Mouse (Mus musculus): Measurements from ENCODE around the gene Reep3.

Gene Reep3

DNA sequence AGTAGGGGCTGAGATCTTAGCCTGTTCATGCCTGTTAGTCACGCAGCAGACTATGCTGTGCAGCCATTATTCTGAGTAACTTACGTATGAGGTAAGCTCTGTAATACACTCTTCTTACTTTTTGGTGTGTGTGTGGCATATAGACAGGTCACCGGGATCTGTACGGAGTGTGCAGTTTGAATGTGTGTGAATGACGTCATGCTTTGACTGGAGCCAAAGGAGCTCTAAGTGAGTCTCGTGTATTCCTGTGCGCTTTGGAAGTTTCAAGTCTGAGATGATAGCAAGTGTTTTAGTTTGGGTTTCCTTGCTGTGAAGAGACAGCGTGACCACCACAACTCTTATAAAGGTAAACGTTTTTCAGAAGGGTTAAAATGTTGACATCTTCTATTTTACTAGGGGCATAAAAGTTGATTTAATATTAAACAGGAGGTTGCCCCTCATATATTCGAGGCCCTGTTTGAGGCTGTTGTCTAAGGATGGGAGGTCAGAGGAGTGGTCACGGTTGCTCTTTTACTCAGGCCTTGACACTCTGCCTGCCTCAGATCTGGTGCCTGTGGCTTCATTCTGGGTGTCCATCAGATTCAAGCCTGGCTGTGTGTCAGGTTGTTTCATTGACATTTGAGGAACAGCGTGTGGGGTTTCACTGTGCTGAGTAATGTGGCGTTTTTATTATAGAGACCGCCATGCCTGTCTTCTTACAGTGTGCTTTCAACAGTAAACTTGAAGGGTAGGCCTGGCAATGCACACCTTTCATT, 14.5 kb upstream of the Reep3 start:
- in situ Hi-C loops (cut with MseI, MboI) = no loop called here

DNA sequence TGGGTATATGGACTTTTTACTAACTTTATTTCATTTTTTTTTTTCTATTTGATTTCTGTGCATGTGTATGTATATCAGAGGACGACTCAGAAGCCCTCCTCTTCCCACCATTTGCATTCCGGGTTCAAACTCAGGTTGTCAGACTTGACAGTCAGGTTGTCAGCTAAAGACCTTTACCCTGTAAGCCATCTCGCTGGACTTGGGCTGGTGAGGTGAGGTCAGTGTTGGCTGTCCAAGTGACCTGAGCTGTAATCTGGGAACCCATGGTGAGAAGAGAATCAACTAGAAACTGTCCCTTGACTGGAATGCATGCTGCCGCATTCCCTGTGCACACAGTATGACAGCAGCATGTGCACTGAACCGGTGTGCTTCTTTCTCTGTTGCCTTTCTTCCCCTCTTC, 12.9 kb upstream of the Reep3 start:
- in situ Hi-C loops (cut with MseI, MboI) = no loop called here

DNA sequence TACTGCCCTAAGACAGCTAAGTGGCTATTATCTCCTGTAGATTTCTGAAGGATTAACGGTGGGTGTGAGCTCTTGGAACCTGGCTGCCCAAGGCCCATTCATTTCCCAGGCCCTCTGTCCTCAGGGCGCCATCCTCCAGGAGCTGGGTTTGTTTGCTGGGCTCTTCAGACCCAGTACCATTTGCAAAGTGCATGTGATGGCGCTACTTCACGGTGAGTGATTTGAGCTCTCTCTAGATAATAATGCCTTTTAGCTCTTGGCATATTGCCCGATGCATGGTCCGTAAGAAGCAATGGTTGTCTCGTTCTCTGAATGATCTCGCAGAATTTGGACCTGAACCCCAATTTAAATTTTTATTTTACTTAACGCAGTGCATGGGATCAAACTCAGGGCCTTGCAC, 11.4 kb upstream of the Reep3 start:
- in situ Hi-C loops (cut with MseI, MboI) = no loop called here

DNA sequence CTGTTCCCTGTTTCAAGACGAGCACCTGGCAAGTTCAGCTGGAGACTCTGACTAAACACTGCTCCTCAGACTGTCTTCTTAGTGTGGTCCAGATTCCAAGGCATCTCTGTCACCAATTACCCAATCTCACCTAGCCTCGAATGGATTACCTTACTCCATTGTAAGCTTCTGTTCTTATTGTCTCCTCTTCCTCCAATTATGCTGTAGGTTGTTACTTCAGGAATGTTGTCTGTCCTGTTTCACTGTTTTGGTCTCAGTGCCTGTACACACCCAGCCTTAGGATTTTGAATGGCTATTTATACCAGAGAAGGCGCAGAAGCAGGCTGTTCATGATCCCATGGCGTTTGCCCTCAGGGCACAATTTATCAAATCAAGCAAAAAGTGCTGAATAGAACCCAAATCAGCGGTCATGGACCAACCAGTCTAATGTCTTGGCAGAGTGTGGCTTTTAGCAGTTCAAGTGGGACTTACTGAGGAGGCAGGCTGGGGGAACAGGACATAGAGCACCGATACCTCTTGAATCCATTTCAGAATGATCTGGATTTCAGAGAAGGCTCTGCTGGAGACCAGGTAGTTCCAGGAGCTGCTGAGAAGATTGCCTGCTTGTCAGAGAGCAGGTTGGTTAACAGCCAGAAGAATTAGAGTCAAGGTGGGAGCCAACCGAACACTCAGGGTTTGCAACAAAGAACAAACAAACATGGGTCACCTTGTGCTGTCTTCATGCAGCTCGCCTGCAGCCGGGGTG, 10.4 kb upstream of the Reep3 start:
- in situ Hi-C loops (cut with MseI, MboI) = no loop called here

DNA sequence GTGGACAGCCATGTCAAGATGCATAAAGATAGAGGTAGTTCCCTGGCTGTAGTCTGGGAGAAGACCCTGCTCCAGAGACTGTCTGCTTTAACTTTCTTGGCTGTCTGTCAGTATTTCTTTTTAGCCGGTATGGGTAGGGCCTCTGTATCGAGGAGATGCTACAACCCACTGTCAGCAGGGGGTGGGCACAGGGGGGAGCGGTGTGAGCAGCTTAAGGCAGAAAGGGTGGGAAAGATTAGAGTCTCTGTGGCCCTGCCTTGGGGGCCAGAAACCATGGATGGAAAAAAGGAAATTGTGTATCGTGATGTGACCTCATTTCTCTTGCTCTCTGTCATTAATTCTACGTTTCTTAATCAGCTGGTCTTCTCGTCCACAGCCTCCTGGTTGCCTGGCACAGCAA, 9.7 kb upstream of the Reep3 start:
- in situ Hi-C loops (cut with MseI, MboI) = no loop called here

DNA sequence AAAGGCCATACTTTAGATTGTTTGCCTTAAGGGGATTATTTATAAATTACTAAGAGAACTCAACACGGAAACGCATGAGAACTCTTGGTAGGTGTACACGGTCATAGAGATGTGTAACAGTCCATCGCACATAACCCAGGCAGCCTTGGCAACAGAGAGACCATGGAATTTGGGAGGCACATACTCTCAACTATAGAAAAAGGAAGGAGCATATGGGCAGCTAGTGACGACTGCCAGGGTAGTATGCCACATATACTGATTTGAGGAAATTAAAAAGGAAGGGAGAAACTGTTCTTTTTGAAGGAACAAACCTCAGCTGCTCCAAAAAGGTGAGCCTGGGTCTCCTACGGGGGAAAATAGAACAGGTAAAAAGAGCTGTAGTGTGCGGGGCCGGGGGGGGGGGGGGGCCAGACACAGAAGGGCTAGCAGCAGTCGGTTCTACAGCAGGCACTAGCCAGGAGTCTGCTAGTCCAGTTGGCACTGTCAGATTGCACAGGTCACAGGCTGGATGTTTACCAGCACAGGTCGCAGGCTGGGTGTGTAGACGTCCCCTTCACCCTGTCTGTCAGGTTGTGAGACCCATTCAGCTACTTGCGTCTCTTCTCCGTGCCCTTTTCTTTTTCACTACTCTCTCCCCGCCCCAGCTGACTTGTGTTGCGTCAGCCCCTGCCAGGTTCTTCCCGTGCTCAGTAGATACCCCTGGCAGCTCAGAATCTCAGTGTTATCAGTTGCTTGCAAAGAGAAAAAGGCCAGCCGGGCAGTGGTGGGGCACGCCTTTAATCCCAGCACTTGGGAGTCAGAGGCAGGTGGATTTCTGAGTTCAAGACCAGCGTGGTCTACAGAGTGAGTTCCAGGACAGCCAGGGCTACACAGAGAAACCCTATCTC, 8.8 kb upstream of the Reep3 start:
- in situ Hi-C loops (cut with MseI, MboI) = no loop called here

DNA sequence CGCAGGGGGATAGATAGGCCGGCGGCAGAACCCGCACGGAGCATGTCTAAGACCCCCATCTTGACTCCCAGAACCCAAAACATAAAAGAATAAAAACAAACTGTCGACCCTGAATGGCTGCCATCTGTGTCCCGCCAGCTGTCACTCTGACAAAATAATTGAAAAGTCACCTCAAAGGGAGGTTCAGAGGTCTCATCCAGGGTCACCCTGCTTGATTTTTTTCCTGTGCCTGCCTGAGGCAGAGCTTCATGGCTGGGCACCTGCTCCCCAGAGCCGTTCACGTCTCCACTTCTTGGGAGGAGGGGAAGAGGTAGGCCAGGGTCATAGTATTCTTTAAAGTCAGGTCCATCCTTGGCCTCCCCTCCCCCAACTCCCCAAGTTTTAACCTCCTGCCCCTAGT, 7.8 kb upstream of the Reep3 start:
- in situ Hi-C loops (cut with MseI, MboI) = no loop called here

DNA sequence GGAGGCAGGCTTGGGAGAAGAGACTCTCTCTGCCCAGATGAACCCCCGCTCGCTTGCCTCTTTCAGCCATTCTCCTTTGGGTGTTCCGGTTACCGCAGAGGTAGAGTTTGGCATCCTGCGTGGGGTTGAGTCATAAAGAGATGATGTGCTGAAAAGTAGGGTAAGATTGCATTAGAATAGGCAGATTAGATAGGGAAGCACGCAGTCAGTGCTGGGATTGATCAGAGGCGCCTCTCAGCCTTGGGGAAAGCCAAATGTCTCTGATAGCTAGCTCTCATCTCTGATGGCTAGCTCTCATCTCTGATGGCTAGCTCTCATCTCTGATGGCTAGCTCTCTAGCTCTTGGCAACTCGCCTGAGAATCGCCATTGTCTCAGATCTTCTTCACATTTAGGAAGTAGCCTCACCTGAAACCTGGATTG, 4.1 kb upstream of the Reep3 start:
- in situ Hi-C loops (cut with MseI, MboI) = no loop called here

DNA sequence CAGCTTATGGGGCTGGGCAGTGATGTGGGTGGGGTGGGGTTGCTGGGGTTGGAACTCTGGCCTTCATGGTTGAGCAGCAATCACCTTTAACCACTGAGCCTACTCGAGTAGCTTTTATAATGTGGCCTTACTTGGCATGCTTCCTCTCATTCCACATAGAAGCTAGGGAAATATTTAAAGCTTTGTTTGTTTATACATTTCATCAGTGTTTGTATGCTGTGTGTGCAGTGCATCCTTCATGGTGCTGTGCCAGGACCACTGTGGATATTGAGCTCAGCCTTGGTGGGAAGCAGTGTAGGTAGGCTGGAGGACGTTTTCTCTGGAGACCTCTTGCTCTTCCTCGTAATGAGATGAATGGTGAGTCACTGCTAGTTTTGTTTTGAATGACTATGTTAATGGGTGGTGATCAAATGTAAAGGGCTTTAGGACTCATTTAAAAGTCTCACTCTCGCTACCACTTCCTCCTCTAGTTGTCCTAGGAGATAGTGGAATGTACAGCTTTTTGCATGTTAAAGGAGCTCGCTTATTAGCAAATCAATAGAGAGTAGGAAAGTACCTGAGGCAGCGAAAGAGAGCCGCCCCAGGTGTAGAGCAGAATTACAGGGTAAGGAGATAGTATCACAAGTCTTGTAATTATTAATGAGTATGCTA, 3.4 kb upstream of the Reep3 start:
- in situ Hi-C loops (cut with MseI, MboI) = no loop called here

DNA sequence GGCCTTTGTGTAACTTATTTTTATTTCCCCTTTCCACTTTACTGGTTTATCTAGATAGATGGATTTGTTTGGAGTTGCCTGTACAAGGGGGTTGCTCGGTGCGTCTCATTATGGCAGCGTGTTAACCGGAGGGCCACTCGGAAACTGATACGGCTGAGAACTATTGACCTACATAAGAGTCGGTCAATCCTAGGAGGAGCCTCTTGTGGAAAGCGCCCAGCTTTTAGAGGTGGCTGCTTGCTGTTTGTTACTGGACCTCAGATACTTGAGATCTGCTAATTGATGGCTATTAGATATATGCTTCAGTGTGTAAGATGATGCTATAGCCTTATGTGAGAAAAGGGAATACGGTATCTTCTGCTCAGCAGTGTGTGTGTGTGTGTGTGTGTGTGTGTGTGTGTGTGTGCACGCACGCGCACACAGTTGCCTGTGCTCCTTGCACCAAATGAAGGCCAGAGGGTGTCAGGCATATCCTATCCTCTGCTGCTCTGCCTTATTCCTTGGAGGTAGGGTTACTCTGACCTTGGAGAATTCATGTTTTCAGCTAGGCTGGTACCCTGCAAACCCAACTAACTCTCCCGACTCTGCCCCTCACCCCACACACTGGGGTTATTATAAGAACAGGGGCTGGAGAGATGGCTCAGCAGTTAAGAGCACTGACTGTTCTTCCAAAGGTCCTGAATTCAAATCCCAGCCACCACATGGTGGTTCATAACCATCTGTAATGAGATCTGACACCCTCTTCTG, 2.6 kb upstream of the Reep3 start:
- in situ Hi-C loops (cut with MseI, MboI) = loop anchor here in 1 of 2 experiments (10.0 kb wide), 1 partner anchor 185 kb away; no protein-coding TSS in a partner anchor

DNA sequence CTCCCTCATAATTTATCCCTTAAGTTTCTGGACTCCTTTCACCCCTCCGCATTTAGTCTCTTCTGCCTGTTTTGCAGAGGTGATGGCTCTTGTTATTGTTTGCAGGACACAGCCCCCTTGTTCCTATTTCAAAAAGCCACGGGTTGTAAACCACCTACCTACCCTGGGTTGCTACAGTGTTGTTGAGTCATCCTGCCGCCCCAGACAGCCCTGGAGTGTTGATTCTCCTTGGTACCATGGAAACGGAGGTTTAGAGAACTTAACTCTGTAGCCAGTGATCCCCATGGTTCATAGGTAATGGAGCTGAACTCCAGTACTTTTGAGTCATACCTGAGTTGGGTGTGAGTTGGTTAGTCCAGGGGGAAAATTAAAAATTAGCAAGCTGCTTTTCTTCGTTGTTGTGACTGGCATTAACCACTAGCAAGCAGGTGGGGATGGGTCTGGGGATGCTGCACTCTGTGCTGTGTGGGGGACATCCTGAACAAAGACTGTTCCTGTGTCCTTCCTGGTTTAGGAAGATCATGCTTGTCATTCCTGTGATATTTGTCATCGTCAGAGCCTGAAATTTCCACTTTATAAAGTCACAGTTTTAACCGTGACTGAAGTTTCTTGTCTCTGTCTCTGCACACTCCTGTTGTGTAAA, 1.8 kb upstream of the Reep3 start:
- in situ Hi-C loops (cut with MseI, MboI) = loop anchor here in 1 of 2 experiments (10.0 kb wide), 1 partner anchor 184 kb away; no protein-coding TSS in a partner anchor

DNA sequence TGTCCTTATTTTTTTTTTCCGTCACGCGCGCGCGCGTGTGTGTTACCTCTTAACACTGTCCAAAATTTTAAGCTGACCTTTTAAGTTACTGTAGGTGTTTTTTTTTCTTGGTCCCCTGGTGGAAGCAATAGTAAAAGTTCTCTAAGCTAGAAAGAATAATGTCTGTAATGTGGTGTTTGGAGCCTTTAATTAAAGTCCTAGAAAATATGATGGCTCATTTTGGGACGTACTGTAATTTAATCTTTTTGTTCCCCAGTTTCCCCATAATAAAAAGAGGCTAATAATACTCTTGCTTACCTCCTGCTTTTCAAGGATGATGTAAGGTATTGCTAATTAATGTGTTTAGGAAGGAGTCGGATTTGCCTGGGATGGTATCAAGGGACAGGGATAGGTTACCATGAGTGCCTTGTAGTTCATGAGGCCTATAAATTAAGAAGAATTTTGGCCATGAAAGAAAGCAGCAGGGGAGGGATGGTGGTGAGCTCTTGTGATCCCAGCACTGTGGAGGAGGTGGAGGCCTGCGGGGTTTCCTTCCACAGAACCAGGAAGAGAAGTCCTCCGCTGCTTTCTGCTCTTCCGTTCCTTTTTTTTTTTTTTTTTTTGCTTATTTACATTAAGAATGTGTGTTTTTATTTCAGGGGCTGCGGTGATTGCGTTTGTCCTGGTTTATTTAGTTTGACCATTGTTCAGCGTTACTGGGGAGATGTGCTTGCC, 849 bp upstream of the Reep3 start:
- in situ Hi-C loops (cut with MseI, MboI) = loop anchor here in 1 of 2 experiments (10.0 kb wide), 1 partner anchor 183 kb away; no protein-coding TSS in a partner anchor

DNA sequence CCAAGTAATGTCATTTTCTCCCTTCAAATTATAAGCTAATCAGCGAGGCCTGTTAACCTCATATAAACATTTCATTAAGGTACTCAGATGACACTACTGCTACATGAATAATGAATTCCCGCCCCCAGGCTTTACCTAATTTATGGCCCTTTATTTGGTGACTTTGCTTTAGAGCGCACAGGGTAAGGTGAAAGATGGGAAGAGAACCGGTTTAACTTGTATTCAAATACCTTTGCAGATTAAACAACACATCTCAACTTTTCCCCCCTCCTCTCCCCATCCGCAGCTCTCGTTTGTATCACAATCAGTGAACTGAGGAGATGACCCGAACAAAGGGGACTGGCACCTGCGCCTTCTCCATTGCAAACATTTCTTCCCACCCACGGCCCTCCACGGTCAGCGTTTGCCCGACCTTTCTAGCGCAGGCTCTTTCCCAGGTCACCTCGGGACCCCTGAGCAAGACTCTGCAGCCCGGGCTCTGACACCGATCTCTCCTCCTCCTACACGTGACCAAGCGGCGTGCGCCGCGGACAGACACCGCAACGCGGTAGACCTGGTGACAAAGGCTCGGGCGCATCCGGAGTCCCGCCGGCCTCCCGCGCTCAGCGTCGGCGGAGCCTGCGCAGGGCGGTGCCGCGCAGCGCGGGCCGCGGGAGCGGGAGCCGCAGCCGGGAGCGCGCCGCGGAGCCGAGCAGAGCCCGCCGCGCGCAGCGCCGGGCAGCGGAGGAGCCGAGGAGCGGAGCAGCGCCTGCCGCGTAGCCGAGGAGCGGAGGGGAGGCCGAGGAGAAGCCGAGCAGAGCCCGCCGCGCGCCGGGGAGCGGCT, 736 bp downstream of the Reep3 start, which contains the start of gene Jmjd1c:
Gene Jmjd1c, plus strand, starts transcription at position 328 of the 823 bp plus-strand sequence.
- in situ Hi-C loops (cut with MseI, MboI) = loop anchor here in 1 of 2 experiments (10.0 kb wide), 1 partner anchor 181 kb away; no protein-coding TSS in a partner anchor

DNA sequence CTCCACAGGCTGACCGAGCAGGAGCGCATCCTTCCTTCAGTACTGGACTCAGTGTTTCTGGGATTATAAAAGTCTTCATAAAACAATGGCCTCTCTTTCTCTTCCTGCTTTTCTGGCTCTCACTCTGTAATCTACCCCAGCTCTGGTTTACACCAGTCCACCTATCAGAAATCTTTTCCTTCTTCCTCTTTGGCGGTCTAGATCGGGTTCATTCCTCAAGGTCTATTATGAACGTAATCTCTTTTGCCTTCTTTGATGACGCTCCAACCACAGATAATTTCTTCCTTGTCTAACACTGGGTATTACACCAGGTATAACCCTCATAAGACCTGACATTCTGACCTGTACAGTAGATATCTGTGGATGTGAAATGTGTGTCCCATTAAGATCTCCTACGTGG, 1.8 kb downstream of the Reep3 start:
- in situ Hi-C loops (cut with MseI, MboI) = loop anchor here in 1 of 2 experiments (10.0 kb wide), 1 partner anchor 180 kb away; no protein-coding TSS in a partner anchor

DNA sequence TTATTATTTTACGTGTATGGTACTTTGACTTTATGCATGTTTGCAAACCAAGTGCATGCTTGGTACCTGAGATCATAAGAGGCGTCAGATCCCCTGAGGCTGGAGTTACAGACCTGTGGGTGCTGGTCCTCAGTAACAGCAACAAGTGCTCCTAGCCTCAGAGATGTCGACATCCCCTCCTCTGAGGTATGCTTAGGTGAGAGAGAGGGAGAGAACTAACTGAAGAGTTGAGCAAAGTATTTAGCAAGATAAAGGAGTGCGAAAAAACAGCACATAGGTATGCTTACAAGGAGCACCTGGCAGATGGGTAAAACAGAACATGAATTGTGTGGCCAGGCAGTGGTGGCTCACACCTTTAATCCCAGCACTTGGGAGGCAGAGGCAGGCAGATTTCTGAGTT, 6.1 kb downstream of the Reep3 start:
- in situ Hi-C loops (cut with MseI, MboI) = loop anchor here in 1 of 2 experiments (10.0 kb wide), 1 partner anchor 176 kb away; no protein-coding TSS in a partner anchor

DNA sequence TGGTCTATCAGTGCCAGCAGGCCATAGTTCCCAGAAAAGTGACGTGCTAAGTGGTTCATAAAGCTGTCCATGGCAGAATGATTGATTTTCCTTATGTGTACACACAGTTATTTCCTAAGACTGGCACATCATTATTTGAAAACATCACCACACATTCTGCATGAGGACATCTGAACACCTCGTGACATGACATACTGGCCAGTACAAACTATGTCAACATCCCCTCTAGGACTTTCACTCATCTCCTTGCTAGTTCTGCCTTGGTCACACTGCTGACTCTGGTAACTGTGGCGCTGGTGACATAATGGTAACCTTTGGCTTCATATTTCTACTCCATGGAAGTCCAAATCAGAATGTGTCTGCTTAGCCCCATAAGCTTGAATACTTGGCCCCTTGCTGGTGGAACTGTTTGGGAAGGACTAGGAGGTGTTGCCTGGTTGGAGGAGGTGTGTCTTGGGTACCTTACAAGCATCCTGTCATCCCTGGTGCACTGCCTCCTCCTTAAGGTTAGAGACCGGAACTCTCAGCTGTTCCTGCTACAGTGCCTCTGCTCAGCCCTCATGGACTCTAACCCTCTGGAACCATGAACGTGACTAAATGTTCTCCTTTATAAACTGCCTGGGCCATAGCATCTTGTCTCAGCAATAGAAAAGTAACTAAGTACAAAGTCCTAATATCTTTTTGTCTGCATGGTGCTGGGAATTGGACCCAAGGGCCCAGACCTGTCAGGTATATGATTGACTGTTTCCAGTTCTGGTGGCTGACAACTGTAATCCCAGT, 9.1 kb downstream of the Reep3 start:
- in situ Hi-C loops (cut with MseI, MboI) = no loop called here

DNA sequence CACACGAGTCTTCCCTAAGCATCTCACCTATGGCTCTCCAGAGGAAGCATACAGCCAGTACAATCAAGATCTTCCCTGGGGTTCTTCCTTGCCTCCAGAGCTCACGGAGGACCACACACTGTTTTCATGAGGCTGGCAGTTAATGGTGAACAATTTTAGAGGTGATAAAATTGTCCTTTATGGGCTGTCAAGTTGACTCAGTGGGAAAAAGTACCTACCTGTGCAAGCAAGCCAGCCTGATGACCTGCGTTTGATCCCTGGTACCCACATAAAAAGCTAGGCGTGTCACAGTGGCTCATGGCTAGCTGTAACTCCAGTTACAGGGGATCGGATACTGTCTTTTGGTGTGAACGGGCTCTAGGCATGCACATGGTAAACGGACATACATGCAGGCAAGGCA, 10.8 kb downstream of the Reep3 start:
- in situ Hi-C loops (cut with MseI, MboI) = no loop called here

DNA sequence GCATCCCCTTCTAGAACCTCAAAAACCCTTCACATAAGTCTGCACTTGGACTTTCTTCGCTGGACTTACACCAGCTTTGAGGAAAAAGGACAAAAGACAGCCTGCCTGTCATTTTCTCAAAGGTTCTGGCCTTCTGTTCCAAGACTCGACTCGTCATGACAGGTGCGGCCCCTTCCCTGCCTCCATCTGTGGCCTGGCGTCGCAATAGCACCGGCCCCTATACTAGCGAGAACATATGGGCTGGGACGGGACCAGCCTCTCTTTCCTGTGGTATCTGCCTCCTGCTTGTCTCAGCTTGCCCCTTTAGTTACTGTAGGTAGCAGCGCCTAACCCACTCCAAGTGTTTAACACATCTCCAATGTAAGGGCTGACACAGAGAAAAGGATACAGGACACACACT, 11.6 kb downstream of the Reep3 start:
- in situ Hi-C loops (cut with MseI, MboI) = no loop called here

All from mouse trophoblast stem cell (cell line).